Mouse (Mus musculus): ENCODE measurements around the gene Nrgn.

- TF ChIP-seq POLR2A (IDR thresholded peaks at IDR 0.05; ENCODE audit: insufficient read depth, low read depth, low read length) (no peak), CTCF (IDR thresholded peaks at IDR 0.05) (no peak), EP300 (IDR thresholded peaks at IDR 0.05; ENCODE audit: insufficient read depth, low read depth, low read length) (no peak)
These were observed at the start of gene Nrgn for GRCm38 (mm10) chr9:37552536-37553293.

Data from heart, adult 2 months (tissue).